9 mouse cellular contexts compared by ENCODE assay signal in genomic region chr9:121061820-121062623, GRCm38 (mm10).
DNase-seq lines count a peak whose midpoint lies in the region; ATAC-seq lines count a peak whose summit lies in the region.
"Had no signal": no experiment of that assay in that cellular context is flagged by ENCODE, and none has a peak within 500 bp of the region (broad histone marks: within the 10 kb centered on the region; RNA-seq: fewer than 3 reads in every experiment).

No protein-coding gene starts in this region.

- intact Hi-C loops in left cerebral cortex, postnatal 10 days (cut with DNase I), result no loop called here

- peak; percentile 78; the same call in 1 of the 2 replicates for ATAC-seq in midbrain, embryonic 14.5 days (ENCODE audit: low FRiP score, low TSS enrichment)

- peak; percentile 8 for DNase-seq in NIH3T3 (ENCODE audit: low read depth)
- DNase-seq in embryonic facial prominence, embryonic 10.5 days (ENCODE audit: low spot score), result no peak
- no peak for DNase-seq in hindbrain, embryonic 10.5 days (ENCODE audit: low spot score)
- DNase-seq in midbrain, embryonic 14.5 days, result peak; percentile 74
- DNase-seq in urinary bladder, adult 18-20 months (ENCODE audit: low spot score in 2 of 2), result no peak
- no peak for DNase-seq in gastrocnemius, adult 8-10 months (ENCODE audit: low spot score in 2 of 2)
- DNase-seq in left cerebral cortex, postnatal 10 days (ENCODE audit: extremely low spot score in 1 of 2, low spot score in 2 of 2), result no peak
- DNase-seq: cerebellum, adult 2 months had no signal

- peak overlapping the region; percentile 35 for H3K27ac ChIP-seq in embryonic facial prominence, embryonic 10.5 days (replicated peaks)
- H3K27ac ChIP-seq in hindbrain, embryonic 10.5 days, result peak overlapping the region; percentile 78
- H3K27ac ChIP-seq in midbrain, embryonic 14.5 days (replicated peaks; ENCODE audit: low read depth, low read length), result peak overlapping the region; percentile 55
- H3K27ac ChIP-seq: limb, embryonic 15.5 days had no signal

- H3K36me3 ChIP-seq in embryonic facial prominence, embryonic 10.5 days (replicated peaks), result no peaks in the 10 kb centered on the region
- H3K36me3 ChIP-seq in hindbrain, embryonic 10.5 days, result no peaks in the 10 kb centered on the region
- H3K36me3 ChIP-seq in midbrain, embryonic 14.5 days (ENCODE audit: control insufficient read depth, insufficient read depth, low read length), result no peaks in the 10 kb centered on the region
- H3K36me3 ChIP-seq: limb, embryonic 15.5 days had no signal

- H3K4me2 ChIP-seq in midbrain, embryonic 14.5 days (ENCODE audit: low read length), result no peak overlapping the region
- H3K4me2 ChIP-seq: limb, embryonic 15.5 days had no signal

- no peak overlapping the region for H3K4me3 ChIP-seq in embryonic facial prominence, embryonic 10.5 days
- H3K4me3 ChIP-seq in hindbrain, embryonic 10.5 days, result no peak overlapping the region
- no peak overlapping the region for H3K4me3 ChIP-seq in midbrain, embryonic 14.5 days (replicated peaks; ENCODE audit: low read depth, low read length)
- H3K4me3 ChIP-seq: limb, embryonic 15.5 days had no signal

- peaks cover 43% of the 10 kb centered on the region for H3K4me1 ChIP-seq in embryonic facial prominence, embryonic 10.5 days
- peaks cover 35% of the 10 kb centered on the region for H3K4me1 ChIP-seq in hindbrain, embryonic 10.5 days (replicated peaks)
- H3K4me1 ChIP-seq in midbrain, embryonic 14.5 days (ENCODE audit: control insufficient read depth, insufficient read depth, low read length), result peaks cover 23% of the 10 kb centered on the region

- no peak overlapping the region for H3K9ac ChIP-seq in midbrain, embryonic 14.5 days (replicated peaks; ENCODE audit: low read length)
- H3K9ac ChIP-seq: limb, embryonic 15.5 days had no signal

- WGBS in embryonic facial prominence, embryonic 10.5 days, result 42% methylated on average over 12 of the region's 12 CpGs
- WGBS in hindbrain, embryonic 10.5 days, result 31% methylated on average over 12 of the region's 12 CpGs
- 6% methylated on average over 12 of the region's 12 CpGs for WGBS in midbrain, embryonic 14.5 days

- no peaks in the 10 kb centered on the region for H3K27me3 ChIP-seq in embryonic facial prominence, embryonic 10.5 days (replicated peaks; ENCODE audit: low read depth, poor library complexity, severe bottlenecking)
- no peaks in the 10 kb centered on the region for H3K27me3 ChIP-seq in hindbrain, embryonic 10.5 days (ENCODE audit: insufficient read depth, poor library complexity, severe bottlenecking)
- no peaks in the 10 kb centered on the region for H3K27me3 ChIP-seq in midbrain, embryonic 14.5 days (ENCODE audit: control insufficient read depth, insufficient read depth, low read length)
- H3K27me3 ChIP-seq: limb, embryonic 15.5 days had no signal

- H3K9me3 ChIP-seq in embryonic facial prominence, embryonic 10.5 days, result no peaks in the 10 kb centered on the region
- H3K9me3 ChIP-seq in hindbrain, embryonic 10.5 days, result no peaks in the 10 kb centered on the region
- H3K9me3 ChIP-seq in midbrain, embryonic 14.5 days (ENCODE audit: control insufficient read depth, low read length), result no peaks in the 10 kb centered on the region
- H3K9me3 ChIP-seq: limb, embryonic 15.5 days had no signal

Comparison
In these comparisons a context has a peak if more than half of its experiments do, and no peak if none do; other contexts are left out.
1. DNase-seq: peak in NIH3T3 (single experiment) and midbrain, embryonic 14.5 days (single experiment); none in embryonic facial prominence, embryonic 10.5 days (single experiment), hindbrain, embryonic 10.5 days (single experiment), urinary bladder, adult 18-20 months (0 of 2), gastrocnemius, adult 8-10 months (0 of 2) and left cerebral cortex, postnatal 10 days (0 of 2).
2. Peak in every context shown above with its lines, with median percentiles within 50 percentile points of each other: H3K27ac ChIP-seq.